Mouse (Mus musculus) liver, embryonic 11.5 days (tissue): ENCODE results near the gene Ghrl. TPM values are rescaled to one million over a fixed set of nuclear protein-coding genes. Genes with fewer than 3 reads are reported as not detected.
"Not testable (repeated sequence)": the region's sequence is repeated elsewhere in the genome, so short reads cannot be mapped to it uniquely, and the experiment has no call there.

Experiments
- ATAC-seq: fragments of 200-750 bp; cut with Nextera tagmentation; replicated peaks from 2 replicates; pipeline ENCODE4 v1.8.0; 2017; ENCODE audit warnings: moderate number of reproducible peaks, mild to moderate bottlenecking, moderate TSS enrichment, moderate library complexity; ENCODE audit not compliant: low FRiP score
- DNase-seq: peaks from one replicate; pipeline ENCODE4 v3.0.0-alpha.2; 2017; ENCODE audit warnings: low spot score
- H3K27ac ChIP-seq: fragments of 300-500 bp; sonication (generic); 2 replicates; pipeline ENCODE4 v1.5.1; 2014; ENCODE audit warnings: mild to moderate bottlenecking, low read depth, low read length, control low read depth
- H3K27me3 ChIP-seq: fragments of 300-500 bp; sonication (generic); replicated peaks from 2 replicates; pipeline ENCODE4 v1.6.1; 2014; ENCODE audit warnings: low read length, mixed read lengths; ENCODE audit not compliant: control insufficient read depth, insufficient read depth
- H3K36me3 ChIP-seq: fragments of 300-500 bp; sonication (generic); 2 replicates; pipeline ENCODE4 v1.6.1; 2014; ENCODE audit warnings: mild to moderate bottlenecking, low read length, moderate library complexity, mixed read lengths; ENCODE audit not compliant: control insufficient read depth, insufficient read depth
- H3K4me1 ChIP-seq: fragments of 300-500 bp; sonication (generic); replicated peaks from 2 replicates; pipeline ENCODE4 v1.6.1; 2014; ENCODE audit warnings: low read length, mixed read lengths; ENCODE audit not compliant: control insufficient read depth, insufficient read depth
- H3K4me2 ChIP-seq: fragments of 300-500 bp; sonication (generic); 2 replicates; pipeline ENCODE4 v1.6.1; 2014; ENCODE audit warnings: mild to moderate bottlenecking, control low read depth, moderate library complexity
- H3K4me3 ChIP-seq: fragments of 300-500 bp; sonication (generic); 2 replicates; pipeline ENCODE4 v1.5.1; 2014; ENCODE audit warnings: low read depth, low read length, control low read depth
- H3K9ac ChIP-seq: fragments of 300-500 bp; sonication (generic); 2 replicates; pipeline ENCODE4 v1.6.1; 2014; ENCODE audit warnings: low read depth, low read length, control low read depth
- H3K9me3 ChIP-seq: fragments of 300-500 bp; sonication (generic); 2 replicates; pipeline ENCODE4 v1.6.1; 2016; ENCODE audit warnings: low read length, inconsistent platforms, mixed read lengths; ENCODE audit not compliant: control insufficient read depth
- WGBS: fragments of 180-500 bp; shearing (Covaris S2); extraction: QIAGEN DNeasy Blood & Tissue Kit; methylation state at CpG from one replicate; pipeline ENCODE4 v1.1.7; 2014; 5-methylcytosine and 5-hydroxymethylcytosine counted together
- polyA plus RNA-seq: library from polyadenylated mRNA; unstranded; fragments of >200 nt; fragmentation: Nextera tagmentation; extraction: Ambion mirVana; gene quantifications from 2 replicates; pipeline ENCODE4 v1.2.1, GENCODE M21; 2014

Ghrl gene
- polyA plus RNA-seq, 1 experiment from 2014 or later: not detected

DNA sequence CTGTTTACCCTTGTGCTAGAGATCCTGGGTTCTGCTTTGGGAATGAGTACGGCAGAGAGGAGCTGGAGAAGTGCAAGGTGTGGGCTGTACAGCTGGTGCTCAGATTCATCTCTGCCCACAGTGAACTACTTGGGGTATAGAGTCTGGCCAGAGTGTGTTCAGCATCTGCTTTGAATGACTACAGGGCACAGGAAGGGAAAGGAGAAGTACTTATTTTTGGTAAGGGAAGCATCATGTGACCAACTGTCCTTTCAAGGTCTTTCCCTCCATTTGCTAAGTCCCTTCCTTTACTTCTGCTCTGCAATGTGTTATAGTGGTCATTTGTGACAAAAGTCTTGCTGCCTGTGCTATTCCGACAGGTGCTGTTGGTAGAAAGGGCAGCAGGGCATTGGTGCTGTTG lies 5.4 kb downstream of the Ghrl start:
- no peaks in the 10 kb centered on the region for H3K27me3 ChIP-seq
- no peak overlapping the region for H3K4me3 ChIP-seq
- ATAC-seq (no peak), DNase-seq (no peak)
- no peak overlapping the region for H3K4me2 ChIP-seq
- peaks cover 68% of the 10 kb centered on the region for H3K36me3 ChIP-seq
- H3K27ac ChIP-seq: no peak overlapping the region
- 74% methylated on average over 2 of the region's 2 CpGs for WGBS
- peaks cover 2% of the 10 kb centered on the region; the same call in 1 of the 2 replicates for H3K4me1 ChIP-seq
- no peaks in the 10 kb centered on the region for H3K9me3 ChIP-seq
- no peak overlapping the region for H3K9ac ChIP-seq

DNA sequence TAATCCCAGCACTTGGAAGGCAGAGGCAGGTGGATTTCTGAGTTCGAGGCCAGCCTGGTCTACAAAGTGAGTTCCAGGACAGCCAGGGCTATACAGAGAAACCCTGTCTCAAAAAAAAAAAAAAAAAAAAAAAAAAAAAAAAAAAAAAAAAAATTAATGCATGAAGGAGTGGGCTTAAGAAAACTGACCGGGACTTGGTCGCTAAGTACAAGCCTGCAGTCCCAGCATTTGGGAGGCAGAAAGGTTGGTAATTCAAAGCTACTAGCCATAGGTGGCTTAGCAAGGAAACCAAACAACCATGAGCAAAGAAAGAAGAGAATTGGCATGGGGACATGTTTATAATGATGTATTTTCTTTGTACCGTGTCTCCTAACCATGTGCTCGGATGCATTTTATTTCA lies 6.3 kb downstream of the Ghrl start:
- H3K36me3 ChIP-seq: peaks cover 71% of the 10 kb centered on the region
- H3K4me1 ChIP-seq, H3K9me3 ChIP-seq, DNase-seq, H3K9ac ChIP-seq, H3K27me3 ChIP-seq, H3K4me3 ChIP-seq, ATAC-seq, H3K4me2 ChIP-seq, H3K27ac ChIP-seq: not testable (repeated sequence)
- WGBS: 91% methylated on average over 5 of the region's 5 CpGs

DNA sequence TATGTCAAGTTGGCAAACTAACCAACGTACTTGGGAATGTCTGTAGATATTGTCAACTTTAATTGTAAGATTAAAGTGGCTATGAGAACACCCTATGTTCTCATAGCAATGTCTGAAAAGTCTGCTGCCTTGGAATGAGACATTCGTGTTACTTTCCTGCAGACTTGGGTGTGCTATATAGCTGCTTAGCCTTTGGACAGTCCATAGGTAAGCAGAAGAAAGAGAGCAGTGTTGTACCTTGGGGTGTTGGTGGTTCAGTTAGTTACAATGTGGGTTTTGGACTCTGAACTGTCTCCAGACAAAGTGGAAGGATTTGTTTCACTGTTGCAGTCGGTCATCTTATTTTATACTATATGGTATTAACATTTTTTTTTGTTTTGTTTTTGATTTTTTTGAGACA lies 7.0 kb downstream of the Ghrl start:
- ATAC-seq (no peak), DNase-seq (no peak)
- WGBS: 90% methylated on average over 3 of the region's 3 CpGs
- Histone ChIP-seq H3K4me1 (peaks cover 2% of the 10 kb centered on the region; the same call in 1 of the 2 replicates), H3K36me3 (peaks cover 72% of the 10 kb centered on the region), H3K27ac (no peak overlapping the region), H3K4me3 (no peak overlapping the region), H3K27me3 (no peaks in the 10 kb centered on the region), H3K4me2 (no peak overlapping the region), H3K9ac (no peak overlapping the region), H3K9me3 (no peaks in the 10 kb centered on the region)

DNA sequence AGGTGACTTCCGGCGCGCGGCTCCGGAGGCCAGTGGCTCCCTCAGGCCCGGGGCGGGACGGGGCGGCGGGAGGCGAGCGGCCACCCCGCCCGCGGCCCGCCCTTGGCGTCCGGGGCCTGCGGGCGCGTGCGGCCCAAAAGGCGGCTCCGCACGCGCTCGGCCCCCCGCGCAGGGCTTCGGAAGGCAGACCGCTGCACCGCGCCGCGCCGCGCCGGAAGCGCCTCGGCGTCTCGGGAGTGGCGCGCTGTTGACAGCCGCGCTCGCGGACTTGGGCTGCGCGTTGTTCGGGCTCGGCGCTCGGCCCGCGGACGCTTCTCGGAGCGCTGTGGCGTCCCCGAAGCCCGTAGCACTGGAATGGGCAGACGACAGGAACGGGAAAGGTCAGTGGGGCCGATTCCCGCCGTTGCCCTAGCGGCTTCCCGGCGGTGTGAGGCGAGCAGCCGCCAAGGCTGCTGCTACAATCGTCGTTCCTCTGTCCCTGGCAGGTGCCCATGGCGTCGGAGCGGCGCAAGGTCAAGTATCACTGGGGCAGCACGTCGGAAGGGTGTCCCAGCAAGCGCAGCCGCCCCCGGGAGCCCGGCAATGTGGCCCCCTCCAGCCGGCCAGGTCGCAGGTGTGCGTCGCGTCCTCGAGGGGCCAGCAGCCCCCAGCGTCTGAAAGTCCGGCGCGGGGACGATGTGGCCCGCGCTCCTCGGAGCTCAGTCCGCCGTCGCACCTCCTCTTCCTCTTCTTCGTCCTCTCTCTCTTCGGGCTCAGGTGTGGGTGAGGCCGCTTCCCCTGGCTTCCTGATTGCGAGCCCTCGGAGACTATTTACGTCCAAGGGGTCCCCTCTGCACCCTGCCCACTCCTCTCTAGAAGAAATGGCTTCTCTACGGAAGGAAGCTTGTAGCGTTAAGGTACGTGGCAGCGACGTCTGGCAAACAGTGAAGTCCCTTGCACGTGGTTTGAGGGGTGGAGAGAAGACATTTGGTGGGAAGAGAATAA lies 22.2 kb downstream of the Ghrl start:
- Histone ChIP-seq H3K9ac (peak overlapping the region; percentile 90), H3K36me3 (peaks cover 19% of the 10 kb centered on the region), H3K27ac (peak overlapping the region; percentile 97), H3K4me2 (peak overlapping the region; percentile 98), H3K4me1 (peaks cover 45% of the 10 kb centered on the region), H3K9me3 (no peaks in the 10 kb centered on the region), H3K4me3 (peak overlapping the region; percentile 93), H3K27me3 (no peaks in the 10 kb centered on the region)
- WGBS: under 1% methylated on average over 107 of the region's 113 CpGs
- DNase-seq: peak; percentile 59
- no peak; the same call in 1 of the 2 replicates for ATAC-seq

DNA sequence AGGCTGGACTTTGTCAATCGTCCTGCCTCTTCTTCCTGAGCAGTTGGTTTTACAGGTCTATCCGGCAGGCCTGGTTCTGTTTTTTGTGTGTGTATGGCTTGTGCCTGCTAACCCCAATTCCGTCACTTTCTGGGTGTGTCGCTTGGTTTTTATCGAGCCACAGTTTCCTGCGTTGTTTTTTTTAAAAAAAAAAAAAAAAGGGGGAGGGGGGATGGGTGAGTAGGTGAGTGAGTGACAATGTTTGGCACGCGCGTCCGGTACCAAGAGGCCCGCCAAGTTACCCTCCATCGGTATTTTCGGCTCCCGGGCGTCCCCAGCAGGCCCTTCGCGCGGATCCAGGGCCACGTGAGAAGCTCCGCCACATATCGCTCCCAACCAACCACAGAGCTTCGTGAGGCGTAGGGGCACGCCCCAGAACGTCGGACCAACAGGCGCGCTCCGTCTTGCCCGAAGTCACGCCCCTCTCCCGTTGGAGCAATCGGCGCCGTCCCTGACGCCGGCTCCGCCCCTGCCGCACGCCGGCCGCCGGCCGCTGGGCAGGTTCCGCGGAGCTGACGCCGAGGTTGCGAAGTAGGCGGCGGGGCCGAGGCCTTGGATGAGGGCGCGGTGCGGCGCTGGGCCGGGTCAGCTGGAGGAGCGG lies 23.0 kb downstream of the Ghrl start, which contains the start of gene Tatdn2:
Tatdn2 (plus strand) TSS at position 469 of the 640 bp plus-strand sequence.
- peak within 1 kb of the TSS; percentile 97 for H3K27ac ChIP-seq
- peaks cover 52% of the 10 kb centered on the region for H3K4me1 ChIP-seq
- peaks cover 13% of the 10 kb centered on the region for H3K36me3 ChIP-seq
- ATAC-seq: peak; percentile 97
- H3K4me3 ChIP-seq: peak within 1 kb of the TSS; percentile 93
- peak within 1 kb of the TSS; percentile 98 for H3K4me2 ChIP-seq
- DNase-seq: peak; percentile 94
- under 1% methylated on average over 58 of the region's 58 CpGs for WGBS
- H3K27me3 ChIP-seq: no peaks in the 10 kb centered on the region
- H3K9ac ChIP-seq: peak within 1 kb of the TSS; percentile 90
- no peaks in the 10 kb centered on the region for H3K9me3 ChIP-seq

DNA sequence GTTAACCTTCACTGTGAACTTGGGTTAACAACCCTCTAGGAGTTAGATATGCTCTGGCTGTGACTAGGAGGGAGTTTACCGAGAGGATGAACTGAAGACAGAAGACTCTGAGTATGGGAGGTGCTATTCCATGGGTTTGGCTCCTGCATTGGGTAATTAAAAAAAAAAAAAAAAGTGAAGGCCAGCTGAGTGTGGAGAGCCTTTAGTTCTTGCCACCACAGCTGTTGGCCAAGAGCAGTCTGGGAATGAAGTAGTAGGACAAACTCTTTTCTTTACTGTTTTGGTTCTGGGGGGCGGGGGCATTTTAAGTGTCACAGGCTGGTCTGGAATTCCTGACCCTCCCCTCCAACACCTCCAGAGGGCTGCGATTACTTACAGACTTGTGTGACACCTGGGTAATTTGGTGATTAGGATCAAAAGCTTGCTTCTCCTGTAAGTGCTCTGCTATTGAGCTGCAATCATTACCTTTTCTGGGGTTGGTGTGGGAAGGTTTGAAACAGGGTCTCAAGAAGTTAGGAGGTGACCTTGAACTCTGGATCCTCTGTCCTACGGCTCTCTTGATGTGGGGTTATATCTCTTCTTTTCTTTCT lies 23.8 kb downstream of the Ghrl start:
- H3K4me1 ChIP-seq: peaks cover 54% of the 10 kb centered on the region
- WGBS: 35% methylated on average over 4 of the region's 4 CpGs
- peak overlapping the region; percentile 66 for H3K9ac ChIP-seq
- no peaks in the 10 kb centered on the region for H3K9me3 ChIP-seq
- peak overlapping the region; percentile 98 for H3K4me2 ChIP-seq
- no peaks in the 10 kb centered on the region for H3K27me3 ChIP-seq
- DNase-seq (no peak), ATAC-seq (no peak)
- peak overlapping the region; percentile 97 for H3K27ac ChIP-seq
- H3K4me3 ChIP-seq: peak overlapping the region; percentile 93
- peaks cover 8% of the 10 kb centered on the region; the same call in 1 of the 2 replicates for H3K36me3 ChIP-seq

DNA sequence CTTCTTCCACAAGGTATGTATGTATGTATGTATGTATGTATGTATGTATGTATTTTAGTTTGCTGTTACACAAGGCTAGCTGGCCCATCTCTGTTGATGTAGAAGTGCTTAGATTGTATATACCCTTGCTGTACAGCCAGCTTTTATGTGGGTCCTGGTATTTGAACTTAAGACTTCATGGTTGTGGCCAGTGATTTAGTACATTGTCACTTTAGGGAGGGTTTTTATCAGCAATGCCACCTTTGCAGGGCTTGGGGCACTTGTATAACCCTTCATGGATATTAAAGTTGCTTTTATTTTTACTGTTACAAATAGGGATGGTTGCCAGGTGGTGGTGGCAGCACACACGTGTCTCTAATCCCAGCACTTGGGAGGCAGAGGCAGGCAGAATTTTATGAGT lies 24.5 kb downstream of the Ghrl start:
- 33% methylated on average over 1 of the region's 1 CpGs for WGBS
- no peak overlapping the region; the same call in 1 of the 2 replicates for H3K9ac ChIP-seq
- ATAC-seq (no peak), DNase-seq (no peak)
- peak overlapping the region; percentile 97; the same call in 1 of the 2 replicates for H3K27ac ChIP-seq
- peak overlapping the region; percentile 98; the same call in 1 of the 2 replicates for H3K4me2 ChIP-seq
- H3K4me3 ChIP-seq: no peak overlapping the region
- peaks cover 4% of the 10 kb centered on the region; the same call in 1 of the 2 replicates for H3K36me3 ChIP-seq
- no peaks in the 10 kb centered on the region for H3K27me3 ChIP-seq
- H3K4me1 ChIP-seq: peaks cover 54% of the 10 kb centered on the region
- H3K9me3 ChIP-seq: no peaks in the 10 kb centered on the region

DNA sequence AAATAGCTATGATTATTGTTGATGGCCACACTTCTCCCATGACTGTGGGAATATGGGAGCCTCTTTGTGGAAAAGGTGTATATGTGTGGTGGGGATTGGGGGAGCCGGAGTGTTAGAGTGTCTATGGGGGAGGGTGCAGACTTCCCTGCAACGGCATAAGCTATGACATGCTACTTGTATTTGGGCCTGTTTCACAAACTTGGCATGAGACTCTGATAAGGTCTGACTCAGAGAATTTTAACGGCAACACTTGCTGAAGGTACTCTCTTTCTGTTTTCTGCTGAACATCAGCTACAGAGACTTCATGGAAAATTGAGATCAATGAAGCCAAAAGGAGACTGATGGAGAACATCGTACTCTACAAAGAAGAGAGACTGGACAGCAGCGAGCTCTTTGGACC lies 26.3 kb downstream of the Ghrl start:
- ATAC-seq: no peak
- H3K27me3 ChIP-seq: no peaks in the 10 kb centered on the region
- H3K4me2 ChIP-seq: peak overlapping the region; percentile 67
- peak overlapping the region; percentile 25; the same call in 1 of the 2 replicates for H3K9ac ChIP-seq
- no peaks in the 10 kb centered on the region for H3K9me3 ChIP-seq
- peaks cover 54% of the 10 kb centered on the region for H3K4me1 ChIP-seq
- 69% methylated on average over 5 of the region's 5 CpGs for WGBS
- peaks cover 2% of the 10 kb centered on the region; the same call in 1 of the 2 replicates for H3K36me3 ChIP-seq
- no peak for DNase-seq
- no peak overlapping the region for H3K4me3 ChIP-seq
- 0 out of 2 replicates have a peak overlapping the region, but pooled peaks have one; percentile 38 for H3K27ac ChIP-seq
